Mouse (Mus musculus): ENCODE data around the gene Cyp2c39. TPM values are rescaled to one million over a fixed set of nuclear protein-coding genes. Genes with fewer than 3 reads are reported as not detected.

Cyp2c39 gene
- not detected in 2 replicates for polyA plus RNA-seq (2012; ENCODE audit: low replicate concordance)

GRCm38 (mm10) chr19:39510534-39510933 lies at the start of gene Cyp2c39:
Gene Cyp2c39, plus strand, starts transcription at chr19:39510862.

GRCm38 (mm10) chr19:39462941-39463340 lies 47.7 kb upstream of the Cyp2c39 start, which contains the start of gene Cyp2c38:
Gene Cyp2c38, minus strand, starts transcription at chr19:39463075.

Other genes with a start within 250 kb of the Cyp2c39 start
- not detected in 2 replicates for gene Cyp2c29, start 241.5 kb upstream of the Cyp2c39 start, polyA plus RNA-seq (2012; ENCODE audit: low replicate concordance)
- not detected in 2 replicates for gene Cyp2c38, start 47.8 kb upstream of the Cyp2c39 start, polyA plus RNA-seq (2012; ENCODE audit: low replicate concordance)
- gene Cyp2c67, start 138.2 kb downstream of the Cyp2c39 start, polyA plus RNA-seq (2012; ENCODE audit: low replicate concordance) = not detected in 2 replicates
- not detected in 2 replicates for gene Cyp2c68, start 230.2 kb downstream of the Cyp2c39 start, polyA plus RNA-seq (2012; ENCODE audit: low replicate concordance)